Mouse (Mus musculus) liver, postnatal 0 days (tissue): ENCODE data around the gene Dazap2. TPM values are rescaled to one million over a fixed set of nuclear protein-coding genes. Genes with fewer than 3 reads are reported as not detected.
"Not testable (repeated sequence)": the region's sequence is repeated elsewhere in the genome, so short reads cannot be mapped to it uniquely, and the experiment has no call there.

Source experiments
- ATAC-seq: fragments of 200-750 bp; cut with Nextera tagmentation; 2 replicates; pipeline ENCODE4 v1.8.0; 2017; ENCODE audit warnings: mild to moderate bottlenecking, moderate library complexity
- DNase-seq: peaks from one replicate; pipeline ENCODE4 v3.0.0-alpha.2; 2016
- H3K27ac ChIP-seq: fragments of 300-500 bp; sonication (generic); 2 replicates; pipeline ENCODE4 v1.5.1; 2014; ENCODE audit warnings: antibody characterized with exemption, moderate library complexity, mild to moderate bottlenecking, low read depth
- H3K27me3 ChIP-seq: fragments of 300-500 bp; sonication (generic); 2 replicates; pipeline ENCODE4 v1.6.1; 2014; ENCODE audit warnings: low read length, control low read depth, mixed read lengths; ENCODE audit not compliant: insufficient read depth
- H3K36me3 ChIP-seq: fragments of 300-500 bp; sonication (generic); replicated peaks from 2 replicates; pipeline ENCODE4 v1.6.1; 2014; ENCODE audit warnings: mild to moderate bottlenecking, control low read depth, low read length, moderate library complexity, mixed read lengths; ENCODE audit not compliant: insufficient read depth
- H3K4me1 ChIP-seq: fragments of 300-500 bp; sonication (generic); 2 replicates; pipeline ENCODE4 v1.6.1; 2014; ENCODE audit warnings: antibody characterized with exemption, mild to moderate bottlenecking, control low read depth; ENCODE audit not compliant: insufficient read depth
- H3K4me2 ChIP-seq: fragments of 300-500 bp; sonication (generic); 2 replicates; pipeline ENCODE4 v1.6.1; 2014; ENCODE audit warnings: low read depth, mild to moderate bottlenecking, low read length, moderate library complexity, mixed read lengths
- H3K4me3 ChIP-seq: fragments of 300-500 bp; sonication (generic); 2 replicates; pipeline ENCODE4 v1.5.1; 2014; ENCODE audit warnings: low read depth, low read length
- H3K9ac ChIP-seq: fragments of 300-500 bp; sonication (generic); replicated peaks from 2 replicates; pipeline ENCODE4 v1.6.1; 2014; ENCODE audit warnings: mild to moderate bottlenecking, moderate library complexity
- H3K9me3 ChIP-seq: fragments of 300-500 bp; sonication (generic); 2 replicates; pipeline ENCODE4 v1.6.1; 2016; ENCODE audit warnings: mild to moderate bottlenecking, control low read depth, low read length, mixed read lengths
- CTCF ChIP-seq: sonication (generic); IDR thresholded peaks from 2 replicates; pipeline ENCODE4 v1.5.1; 2016; ENCODE audit warnings: antibody characterized with exemption, low read depth
- EP300 ChIP-seq: IDR thresholded peaks from 2 replicates; pipeline ENCODE4 v1.6.1; 2016; ENCODE audit warnings: antibody characterized with exemption, low read depth, mild to moderate bottlenecking
- WGBS: fragments of 180-500 bp; shearing (Covaris S2); extraction: QIAGEN DNeasy Blood & Tissue Kit; methylation state at CpG from one replicate; pipeline ENCODE4 v1.1.7; 2014; ENCODE audit not compliant: insufficient replicate concordance; 5-methylcytosine and 5-hydroxymethylcytosine counted together
- polyA plus RNA-seq: library from polyadenylated mRNA; unstranded; fragments of >200 nt; fragmentation: Nextera tagmentation; extraction: Ambion mirVana; gene quantifications from 2 replicates; pipeline ENCODE4 v1.2.1, GENCODE M21; 2015

Dazap2 gene
- polyA plus RNA-seq, 1 experiment from 2014 or later = 146 TPM

DNA sequence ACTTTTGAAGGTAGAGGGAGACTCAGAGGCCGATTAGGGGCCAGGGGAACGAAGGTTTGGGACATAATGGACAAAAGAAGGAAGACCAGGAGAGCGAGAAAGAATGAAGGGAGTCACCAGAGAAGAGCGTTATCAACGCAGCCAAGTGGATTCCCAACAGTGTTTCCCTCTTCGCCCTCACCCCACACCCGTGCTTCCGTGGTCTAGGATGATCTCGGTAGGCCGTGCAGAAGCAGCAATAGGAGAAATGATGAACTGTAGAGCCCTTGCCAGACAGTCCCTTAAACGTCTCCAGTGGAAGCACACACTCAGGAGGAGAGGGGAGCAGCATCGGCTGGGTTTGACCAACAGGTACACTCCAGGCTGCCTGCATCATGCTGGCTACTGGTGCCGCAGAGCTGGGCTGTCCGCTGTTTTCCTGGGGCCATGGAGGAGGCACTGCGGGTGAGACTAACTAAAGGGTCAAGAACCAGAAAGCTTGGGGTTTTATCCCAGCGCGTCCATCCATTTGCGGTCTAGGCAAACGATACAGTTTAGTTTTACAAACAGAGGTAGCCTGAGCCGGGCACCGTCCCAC lies 14.4 kb upstream of the Dazap2 start:
- Histone ChIP-seq H3K9ac (no peak overlapping the region), H3K4me1 (peaks cover 10% of the 10 kb centered on the region), H3K4me2 (peak overlapping the region; percentile 97), H3K9me3 (no peaks in the 10 kb centered on the region), H3K27ac (no peak overlapping the region), H3K27me3 (peaks cover 31% of the 10 kb centered on the region), H3K36me3 (no peaks in the 10 kb centered on the region), H3K4me3 (peak overlapping the region; percentile 69)
- ATAC-seq (no peak), DNase-seq (no peak)
- TF ChIP-seq EP300 (no peak), CTCF (0 out of 2 replicates have a peak, but pooled peaks have one; percentile 3)
- WGBS = 23% methylated on average over 21 of the region's 21 CpGs

DNA sequence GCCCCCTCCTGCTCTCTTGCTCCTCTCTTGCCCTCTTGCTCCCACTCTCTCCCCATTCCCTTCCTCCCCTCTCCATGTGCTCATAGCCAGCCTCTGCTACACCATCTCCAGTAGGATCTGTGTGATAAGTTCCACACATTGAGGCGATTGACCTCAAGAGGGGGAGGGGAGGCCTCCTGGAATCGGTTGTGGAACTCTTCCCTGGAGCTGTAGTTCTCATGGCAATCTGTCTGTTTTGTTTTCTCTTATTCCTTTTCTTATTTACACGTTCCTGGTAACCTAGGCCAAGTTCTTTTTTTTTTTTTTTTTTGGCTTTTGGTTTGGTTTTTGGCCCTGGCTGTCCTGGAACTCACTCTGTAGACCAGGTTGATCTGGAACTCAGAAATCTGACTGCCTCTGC lies 13.5 kb upstream of the Dazap2 start:
- Histone ChIP-seq H3K4me1 (peaks cover 10% of the 10 kb centered on the region), H3K36me3 (no peaks in the 10 kb centered on the region), H3K27me3 (peaks cover 31% of the 10 kb centered on the region), H3K9me3 (no peaks in the 10 kb centered on the region), H3K27ac (no peak overlapping the region), H3K4me3 (no peak overlapping the region), H3K9ac (no peak overlapping the region), H3K4me2 (no peak overlapping the region)
- TF ChIP-seq CTCF = no peak
- no peak for TF ChIP-seq EP300
- 47% methylated on average over 3 of the region's 3 CpGs for WGBS
- no peak for DNase-seq
- ATAC-seq = no peak

DNA sequence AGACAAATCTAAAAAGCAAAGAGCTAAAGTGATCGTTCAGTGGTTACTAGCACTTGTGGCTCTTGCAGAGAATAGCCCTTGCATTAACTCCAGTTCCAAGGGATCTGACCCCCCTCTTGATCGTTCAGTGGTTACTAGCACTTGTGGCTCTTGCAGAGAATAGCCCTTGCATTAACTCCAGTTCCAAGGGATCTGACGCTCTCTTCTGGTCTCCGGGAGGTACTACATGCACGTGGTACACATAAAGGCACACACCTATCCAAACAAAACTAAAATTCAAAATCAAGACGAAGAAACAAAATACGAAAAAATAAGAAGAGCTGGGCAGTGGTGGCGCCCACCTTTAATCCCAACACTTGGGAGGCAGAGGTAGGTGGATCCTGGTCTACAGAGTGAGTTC lies 8.5 kb upstream of the Dazap2 start:
- 79% methylated on average over 8 of the region's 8 CpGs for WGBS
- not testable (repeated sequence) for H3K27ac ChIP-seq, DNase-seq, H3K9me3 ChIP-seq, H3K4me2 ChIP-seq, H3K4me1 ChIP-seq, H3K4me3 ChIP-seq, H3K27me3 ChIP-seq, H3K36me3 ChIP-seq, H3K9ac ChIP-seq, ATAC-seq
- peak; percentile 48 for TF ChIP-seq CTCF

DNA sequence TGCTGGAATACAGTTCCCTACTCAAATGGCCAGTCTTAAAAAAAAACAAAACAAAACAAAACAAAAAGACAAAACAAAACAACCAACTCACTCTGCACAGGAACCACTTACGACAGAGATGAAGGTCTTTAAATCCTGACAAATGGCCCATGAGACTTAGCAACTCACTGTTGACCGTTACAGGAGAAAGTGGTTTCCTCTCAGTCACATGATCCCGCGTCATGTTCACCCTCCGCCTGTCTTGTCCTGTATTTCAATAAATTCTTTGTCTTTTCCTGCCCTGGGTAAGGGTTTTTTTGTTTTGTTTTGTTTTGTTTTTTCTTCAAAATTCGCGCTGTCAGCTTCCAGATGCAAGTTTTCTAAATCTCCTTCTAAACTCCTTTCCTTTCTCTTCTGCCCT lies 3.2 kb upstream of the Dazap2 start:
- Histone ChIP-seq H3K4me2 (no peak overlapping the region), H3K36me3 (0 out of 2 replicates have a peak, but pooled peaks cover 2% of the 10 kb centered on the region), H3K9ac (no peak overlapping the region), H3K9me3 (no peaks in the 10 kb centered on the region), H3K27ac (no peak overlapping the region), H3K4me3 (no peak overlapping the region), H3K27me3 (no peaks in the 10 kb centered on the region), H3K4me1 (peaks cover 8% of the 10 kb centered on the region)
- WGBS = 59% methylated on average over 7 of the region's 7 CpGs
- DNase-seq (no peak), ATAC-seq (no peak)
- no peak for TF ChIP-seq EP300
- no peak for TF ChIP-seq CTCF

DNA sequence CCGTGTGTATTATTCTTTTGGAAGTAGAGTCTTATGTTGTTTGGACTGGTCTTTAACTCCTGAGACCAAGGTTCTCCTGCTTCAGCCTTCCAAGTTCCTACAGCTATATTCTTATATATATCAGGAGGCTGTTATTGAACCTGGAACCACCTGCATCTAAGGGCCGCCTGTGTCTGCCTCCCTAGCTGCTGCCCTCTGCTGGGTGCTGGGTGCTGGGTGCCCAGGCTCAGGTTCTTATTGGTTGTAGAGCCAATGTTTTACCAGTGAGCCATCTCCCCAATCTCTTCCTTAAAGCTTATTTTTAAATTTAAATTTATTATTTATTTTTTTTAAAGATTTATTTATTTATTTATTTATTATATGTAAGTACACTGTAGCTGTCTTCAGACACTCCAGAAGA lies 2.7 kb upstream of the Dazap2 start:
- no peaks in the 10 kb centered on the region for H3K9me3 ChIP-seq
- H3K4me2 ChIP-seq = no peak overlapping the region
- peaks cover 8% of the 10 kb centered on the region for H3K4me1 ChIP-seq
- ATAC-seq (no peak), DNase-seq (peak; percentile 48)
- 65% methylated on average over 2 of the region's 2 CpGs for WGBS
- H3K4me3 ChIP-seq = no peak overlapping the region
- peaks cover 5% of the 10 kb centered on the region; the same call in 1 of the 2 replicates for H3K36me3 ChIP-seq
- H3K9ac ChIP-seq = no peak overlapping the region
- H3K27ac ChIP-seq = no peak overlapping the region
- H3K27me3 ChIP-seq = no peaks in the 10 kb centered on the region
- TF ChIP-seq EP300 (no peak), CTCF (peak; percentile 59)

DNA sequence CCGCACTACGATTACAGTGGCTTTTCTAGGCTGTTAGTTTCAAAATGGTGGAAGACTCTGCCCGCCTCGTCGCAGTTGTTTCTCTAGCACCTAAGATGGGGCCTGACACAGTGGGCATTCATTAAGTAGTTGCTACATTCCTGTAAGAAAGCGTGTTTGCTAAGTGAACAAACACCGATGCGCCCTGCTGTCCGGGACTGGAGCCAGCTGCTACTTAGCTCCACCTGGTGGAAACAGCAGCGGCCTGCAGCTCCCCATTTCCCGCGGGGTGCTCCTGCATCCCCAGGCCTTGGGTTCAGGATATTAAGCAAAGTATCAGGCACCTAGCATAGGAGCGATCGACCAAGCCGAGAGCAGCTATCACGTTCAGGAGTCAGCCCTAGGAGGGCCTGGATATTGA lies 1.6 kb upstream of the Dazap2 start:
- whole genome bisulfite sequencing = 11% methylated on average over 16 of the region's 16 CpGs
- H3K4me3 ChIP-seq = no peak overlapping the region

More for the DNA sequence above, 1.6 kb upstream of the Dazap2 start:
- peak overlapping the region; percentile 75 for H3K4me2 ChIP-seq
- no peaks in the 10 kb centered on the region for H3K27me3 ChIP-seq
- peak; percentile 87 for DNase-seq
- H3K9ac ChIP-seq = no peak overlapping the region
- H3K36me3 ChIP-seq = peaks cover 17% of the 10 kb centered on the region
- peak; percentile 96 for TF ChIP-seq CTCF
- no peak for TF ChIP-seq EP300
- no peak for ATAC-seq
- no peaks in the 10 kb centered on the region for H3K9me3 ChIP-seq
- peaks cover 8% of the 10 kb centered on the region for H3K4me1 ChIP-seq
- no peak overlapping the region for H3K27ac ChIP-seq
